Mouse (Mus musculus): ENCODE data around the gene Wdtc1.

- TF ChIP-seq POLR2A (IDR thresholded peaks at IDR 0.05; ENCODE audit: borderline replicate concordance, extremely low read depth, insufficient read depth, insufficient read length, poor library complexity, severe bottlenecking) (no peak), CTCF (IDR thresholded peaks at IDR 0.05; ENCODE audit: borderline replicate concordance, extremely low read depth, insufficient read depth, insufficient read length) (no peak)
Measured at GRCm38 (mm10) chr4:133352797-133353196, 484 bp downstream of the Wdtc1 start.

Measured in brain, embryonic 14.5 days (tissue).